Mouse (Mus musculus): Measurements from ENCODE around the gene Cnnm1. TPM values are rescaled to one million over a fixed set of nuclear protein-coding genes. Genes with fewer than 3 reads are reported as not detected.

Gene Cnnm1
- total and polyA plus RNA-seq, 3 experiments = 0.04 TPM; not detected in 2

- Histone ChIP-seq H3K9ac (ENCODE audit: control insufficient read depth, low read depth, low read length, poor library complexity, severe bottlenecking) (peak overlapping the region; percentile 90), H3K4me3 (ENCODE audit: control insufficient read depth in 1 of 2, insufficient read depth in 1 of 2, low read depth in 2 of 2, low read length in 2 of 2) (peak overlapping the region; percentile 65 to 83)
Measured at GRCm38 (mm10) chr19:43525566-43525965, 85.3 kb downstream of the Cnnm1 start.

DNA sequence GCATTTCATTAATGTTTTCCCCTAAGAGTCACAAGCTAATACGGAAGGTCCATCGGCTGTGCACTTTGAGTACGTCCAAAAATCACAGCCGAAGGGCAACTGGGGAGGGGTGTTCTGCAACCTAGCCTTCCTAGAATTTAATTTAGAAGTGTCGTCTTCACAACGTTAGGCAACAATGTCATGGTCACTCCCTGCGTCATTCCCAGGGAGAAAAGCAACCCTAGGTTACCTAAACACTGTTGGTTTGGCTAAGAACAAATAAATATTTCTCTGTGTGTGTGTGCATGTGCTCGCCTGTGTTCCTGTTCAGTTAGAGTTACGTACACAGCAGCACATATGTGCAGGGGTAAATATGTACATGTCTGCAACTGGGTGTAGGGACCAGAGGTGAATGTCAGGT lies 85.8 kb downstream of the Cnnm1 start:
- Histone ChIP-seq H3K9me3 (replicated peaks; ENCODE audit: insufficient read depth, low read length) (no peaks in the 10 kb centered on the region), H3K36me3 (ENCODE audit: control insufficient read depth in 1 of 2, insufficient read depth in 2 of 2, low read length in 2 of 2) (peaks cover 6 to 22% of the 10 kb centered on the region in 2 experiments), H3K27ac (ENCODE audit: control insufficient read depth, low read depth, low read length) (no peak overlapping the region), H3K4me1 (ENCODE audit: control insufficient read depth in 1 of 2, insufficient read depth in 2 of 2, low read length in 2 of 2) (peaks cover 8 to 16% of the 10 kb centered on the region in 2 experiments), H3K27me3 (ENCODE audit: control insufficient read depth in 1 of 2, insufficient read depth in 2 of 2, low read length in 2 of 2) (no peaks in the 10 kb centered on the region), H3K4me3 (ENCODE audit: control insufficient read depth in 1 of 2, insufficient read depth in 1 of 2, low read depth in 2 of 2, low read length in 2 of 2) (no peak overlapping the region), H3K9ac (ENCODE audit: control insufficient read depth, low read depth, low read length, poor library complexity, severe bottlenecking) (no peak overlapping the region), H3K79me2 (ENCODE audit: control insufficient read depth, insufficient read depth, low read length, poor library complexity) (peaks cover 31% of the 10 kb centered on the region)
- TF ChIP-seq TAL1 (IDR thresholded peaks at IDR 0.05; ENCODE audit: low read length) = no peak
- TF ChIP-seq TCF12 (IDR thresholded peaks at IDR 0.05; ENCODE audit: low read depth, low read length) = no peak
- no peak for TF ChIP-seq UBTF (IDR thresholded peaks at IDR 0.05; ENCODE audit: borderline replicate concordance, insufficient read depth, low read depth, low read length)
- TF ChIP-seq MEF2A (IDR thresholded peaks at IDR 0.05; ENCODE audit: extremely low read depth, insufficient replicate concordance, low read depth, low read length, poor library complexity, severe bottlenecking) = no peak
- no peak for TF ChIP-seq POLR2AphosphoS2 (IDR thresholded peaks at IDR 0.05; ENCODE audit: low read length)
- no peak for TF ChIP-seq POLR2AphosphoS5 (IDR thresholded peaks at IDR 0.05; ENCODE audit: borderline replicate concordance, low read depth, low read length)
- TF ChIP-seq EP300 (IDR thresholded peaks at IDR 0.05; ENCODE audit: low read depth in 1 of 2, low read length in 2 of 2) = no peak
- no peak for TF ChIP-seq MXI1 (IDR thresholded peaks at IDR 0.05; ENCODE audit: low read depth, low read length)
- no peak for TF ChIP-seq ZMIZ1 (IDR thresholded peaks at IDR 0.05; ENCODE audit: low read depth, low read length)
- no peak for TF ChIP-seq ELF1 (IDR thresholded peaks at IDR 0.05; ENCODE audit: low read depth, low read length)
- no peak for TF ChIP-seq CHD1 (IDR thresholded peaks at IDR 0.05; ENCODE audit: low read depth, low read length)
- TF ChIP-seq RAD21 (IDR thresholded peaks at IDR 0.05; ENCODE audit: low read depth, low read length) = no peak
- TF ChIP-seq CHD2 (IDR thresholded peaks at IDR 0.05; ENCODE audit: low read length) = no peak
- TF ChIP-seq SIN3A (IDR thresholded peaks at IDR 0.05; ENCODE audit: low read length) = no peak
- no peak for DNase-seq (ENCODE audit: low read depth, low spot score)

More at GRCm38 (mm10) chr19:43525566-43525965, 85.3 kb downstream of the Cnnm1 start:
- peak overlapping the region; percentile 82 for H3K27ac ChIP-seq (ENCODE audit: control insufficient read depth, low read depth, low read length)
- no peak for DNase-seq (ENCODE audit: low read depth, low spot score)
- peaks cover 35% of the 10 kb centered on the region for H3K79me2 ChIP-seq (ENCODE audit: control insufficient read depth, insufficient read depth, low read length, poor library complexity)
- H3K9me3 ChIP-seq (replicated peaks; ENCODE audit: insufficient read depth, low read length) = no peaks in the 10 kb centered on the region
- H3K27me3 ChIP-seq (ENCODE audit: control insufficient read depth in 1 of 2, insufficient read depth in 2 of 2, low read length in 2 of 2) = no peaks in the 10 kb centered on the region
- TF ChIP-seq SMC3 (IDR thresholded peaks at IDR 0.05; ENCODE audit: low read depth, low read length) (no peak), USF1 (IDR thresholded peaks at IDR 0.05; ENCODE audit: low read depth, low read length) (no peak), CHD2 (IDR thresholded peaks at IDR 0.05; ENCODE audit: low read length) (no peak), ZNF384 (IDR thresholded peaks at IDR 0.05; ENCODE audit: low read depth, low read length) (no peak), MAX (IDR thresholded peaks at IDR 0.05; ENCODE audit: low read length) (no peak), TAL1 (IDR thresholded peaks at IDR 0.05; ENCODE audit: low read length) (no peak), HCFC1 (IDR thresholded peaks at IDR 0.05; ENCODE audit: low read depth, low read length) (no peak), E2F4 (IDR thresholded peaks at IDR 0.05; ENCODE audit: borderline replicate concordance, low read depth, low read length) (no peak), POLR2A (IDR thresholded peaks at IDR 0.05; ENCODE audit: control insufficient read depth in 1 of 2, insufficient read depth in 1 of 2, low read depth in 1 of 2, low read length in 2 of 2, poor library complexity in 1 of 2) (no peak), ZKSCAN1 (IDR thresholded peaks at IDR 0.05; ENCODE audit: low read depth, low read length) (no peak)
- H3K4me1 ChIP-seq (ENCODE audit: control insufficient read depth in 1 of 2, insufficient read depth in 2 of 2, low read length in 2 of 2) = peaks cover 8 to 16% of the 10 kb centered on the region in 2 experiments
- peaks cover 6 to 23% of the 10 kb centered on the region in 2 experiments for H3K36me3 ChIP-seq (ENCODE audit: control insufficient read depth in 1 of 2, insufficient read depth in 2 of 2, low read length in 2 of 2)
